Mouse (Mus musculus): ENCODE measurements at regions not wholly inside any gene's neighbourhood (a gene's known extent, or its start where the extent isn't known, plus 50 kb on each side); places are given as distances from the start of the nearest gene placed in this dataset.

- TF ChIP-seq CTCF (conservative IDR thresholded peaks at IDR 0.05; ENCODE audit: low read length), result no peak
- no peak for TF ChIP-seq POU5F1 (IDR thresholded peaks at IDR 0.05; ENCODE audit: borderline replicate concordance, low read length)
Observed at GRCm38 (mm10) chr12:11011159-11011558, 139.7 kb downstream of the Kcns3 start.

All from E14TG2a.4 (cell line).